Mouse (Mus musculus): Measurements from ENCODE around the gene Glcci1. TPM values are rescaled to one million over a fixed set of nuclear protein-coding genes. Genes with fewer than 3 reads are reported as not detected.
"Not testable (repeated sequence)": the region's sequence is repeated elsewhere in the genome, so short reads cannot be mapped to it uniquely, and the experiment has no call there.

The Glcci1 gene
- total RNA-seq, 1 experiment from 2014 or later: 19.9 TPM

GRCm38 (mm10) chr6:8531104-8531894 lies 21.9 kb downstream of the Glcci1 start:
- ATAC-seq (replicated peaks; ENCODE audit: insufficient number of reproducible peaks, low FRiP score, low TSS enrichment, poor library complexity, severe bottlenecking): peak; percentile 61

GRCm38 (mm10) chr6:8536944-8537343 lies 27.5 kb downstream of the Glcci1 start:
- ATAC-seq (replicated peaks; ENCODE audit: insufficient number of reproducible peaks, low FRiP score, low TSS enrichment, poor library complexity, severe bottlenecking): no peak

GRCm38 (mm10) chr6:8541531-8541930 lies 32.1 kb downstream of the Glcci1 start:
- ATAC-seq (replicated peaks; ENCODE audit: insufficient number of reproducible peaks, low FRiP score, low TSS enrichment, poor library complexity, severe bottlenecking): not testable (repeated sequence)

GRCm38 (mm10) chr6:8544822-8545221 lies 35.4 kb downstream of the Glcci1 start:
- no peak for ATAC-seq (replicated peaks; ENCODE audit: insufficient number of reproducible peaks, low FRiP score, low TSS enrichment, poor library complexity, severe bottlenecking)

GRCm38 (mm10) chr6:8545780-8546179 lies 36.4 kb downstream of the Glcci1 start:
- no peak for ATAC-seq (replicated peaks; ENCODE audit: insufficient number of reproducible peaks, low FRiP score, low TSS enrichment, poor library complexity, severe bottlenecking)

- ATAC-seq (replicated peaks; ENCODE audit: insufficient number of reproducible peaks, low FRiP score, low TSS enrichment, poor library complexity, severe bottlenecking): no peak
Observed at GRCm38 (mm10) chr6:8551155-8551554, 41.8 kb downstream of the Glcci1 start.

- no peak for ATAC-seq (replicated peaks; ENCODE audit: insufficient number of reproducible peaks, low FRiP score, low TSS enrichment, poor library complexity, severe bottlenecking)
Observed at GRCm38 (mm10) chr6:8556849-8557571, 47.6 kb downstream of the Glcci1 start.

- ATAC-seq (replicated peaks; ENCODE audit: insufficient number of reproducible peaks, low FRiP score, low TSS enrichment, poor library complexity, severe bottlenecking): no peak
Observed at GRCm38 (mm10) chr6:8560682-8561081, 51.3 kb downstream of the Glcci1 start.

GRCm38 (mm10) chr6:8582377-8582776 lies 73.0 kb downstream of the Glcci1 start:
- no peak for ATAC-seq (replicated peaks; ENCODE audit: insufficient number of reproducible peaks, low FRiP score, low TSS enrichment, poor library complexity, severe bottlenecking)

- no peak for ATAC-seq (replicated peaks; ENCODE audit: insufficient number of reproducible peaks, low FRiP score, low TSS enrichment, poor library complexity, severe bottlenecking)
Observed at GRCm38 (mm10) chr6:8583892-8584291, 74.5 kb downstream of the Glcci1 start.

GRCm38 (mm10) chr6:8591665-8592064 lies 82.3 kb downstream of the Glcci1 start:
- ATAC-seq (replicated peaks; ENCODE audit: insufficient number of reproducible peaks, low FRiP score, low TSS enrichment, poor library complexity, severe bottlenecking): no peak

- peak; percentile 31; the same call in 1 of the 2 replicates for ATAC-seq (replicated peaks; ENCODE audit: insufficient number of reproducible peaks, low FRiP score, low TSS enrichment, poor library complexity, severe bottlenecking)
Observed at GRCm38 (mm10) chr6:8617369-8617768, 108.0 kb downstream of the Glcci1 start.

GRCm38 (mm10) chr6:8619582-8620350 lies 110.4 kb downstream of the Glcci1 start:
- ATAC-seq (replicated peaks; ENCODE audit: insufficient number of reproducible peaks, low FRiP score, low TSS enrichment, poor library complexity, severe bottlenecking): no peak

GRCm38 (mm10) chr6:8623045-8623444 lies 113.6 kb downstream of the Glcci1 start:
- ATAC-seq (replicated peaks; ENCODE audit: insufficient number of reproducible peaks, low FRiP score, low TSS enrichment, poor library complexity, severe bottlenecking): no peak

GRCm38 (mm10) chr6:8628226-8628625 lies 118.8 kb downstream of the Glcci1 start:
- no peak for ATAC-seq (replicated peaks; ENCODE audit: insufficient number of reproducible peaks, low FRiP score, low TSS enrichment, poor library complexity, severe bottlenecking)

GRCm38 (mm10) chr6:8628715-8629267 lies 119.4 kb downstream of the Glcci1 start:
- no peak for ATAC-seq (replicated peaks; ENCODE audit: insufficient number of reproducible peaks, low FRiP score, low TSS enrichment, poor library complexity, severe bottlenecking)

- ATAC-seq (replicated peaks; ENCODE audit: insufficient number of reproducible peaks, low FRiP score, low TSS enrichment, poor library complexity, severe bottlenecking): no peak
Observed at GRCm38 (mm10) chr6:8630531-8630930, 121.1 kb downstream of the Glcci1 start.

- ATAC-seq (replicated peaks; ENCODE audit: insufficient number of reproducible peaks, low FRiP score, low TSS enrichment, poor library complexity, severe bottlenecking): no peak
Observed at GRCm38 (mm10) chr6:8631362-8631761, 122.0 kb downstream of the Glcci1 start.

Data from monocyte, adult 5-6 weeks (primary cell).